Mouse (Mus musculus) megakaryocyte, adult 5-6 weeks (primary cell): ENCODE data around the gene Clpp. TPM values are rescaled to one million over a fixed set of nuclear protein-coding genes. Genes with fewer than 3 reads are reported as not detected.

ENCODE experiments used
- ATAC-seq: 2 replicates; pipeline ENCODE4 v1.8.0; 2016; ENCODE audit warnings: mild to moderate bottlenecking, inconsistent platforms; ENCODE audit not compliant: poor library complexity, severe bottlenecking
- total RNA-seq, 2 experiments: library from RNA; stranded (forward) in 1 of 2; stranded (reverse) in 1 of 2; fragments of 153-499, 151-499 nt in 1 of 2; fragments of 221-1000, 200-1000 nt in 1 of 2; gene quantifications; 2 replicates each; pipeline versions ENCODE4 v1.2.3 to v1.2.4; 2015 to 2017

The Clpp gene
- total RNA-seq, 2 experiments from 2014 or later, result 19.1 to 27.3 TPM

DNA sequence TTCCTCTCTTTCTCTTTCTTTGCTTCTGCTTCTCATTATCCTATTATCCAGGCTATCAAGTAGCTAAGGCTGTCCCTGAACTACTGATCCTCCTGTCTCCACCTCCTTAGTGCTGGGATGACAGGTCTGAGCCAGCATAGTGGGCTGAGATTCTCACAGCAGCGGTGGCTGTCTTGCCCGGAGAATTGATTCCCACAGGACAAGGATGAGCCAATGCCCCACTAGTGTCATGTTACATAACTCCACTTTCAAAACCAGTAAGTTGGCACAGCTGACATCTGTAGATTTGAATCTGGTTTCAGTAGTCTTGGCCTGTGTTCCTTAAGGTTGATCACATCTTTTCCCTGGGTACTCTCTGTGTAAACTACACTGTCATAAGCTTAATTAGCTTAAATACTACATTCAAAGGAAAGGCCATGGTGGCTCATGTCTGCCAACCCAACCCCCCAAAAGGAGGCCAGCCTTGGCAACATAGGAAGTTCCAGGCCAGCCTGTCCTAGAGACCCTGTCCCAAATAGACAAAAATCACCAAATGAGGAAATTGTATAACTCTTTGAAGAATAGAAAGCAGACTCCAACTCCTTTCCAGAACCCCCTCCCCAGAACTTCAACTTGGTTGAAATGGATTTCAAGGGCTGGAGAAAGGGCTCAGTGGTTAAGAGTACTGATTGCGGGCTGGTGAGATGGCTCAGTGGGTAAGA is 3.9 kb upstream of the Clpp start:
- no peak for ATAC-seq

- no peak for ATAC-seq
These were observed 1.7 kb upstream of the Clpp start for GRCm38 (mm10) chr17:56988441-56988840.

DNA sequence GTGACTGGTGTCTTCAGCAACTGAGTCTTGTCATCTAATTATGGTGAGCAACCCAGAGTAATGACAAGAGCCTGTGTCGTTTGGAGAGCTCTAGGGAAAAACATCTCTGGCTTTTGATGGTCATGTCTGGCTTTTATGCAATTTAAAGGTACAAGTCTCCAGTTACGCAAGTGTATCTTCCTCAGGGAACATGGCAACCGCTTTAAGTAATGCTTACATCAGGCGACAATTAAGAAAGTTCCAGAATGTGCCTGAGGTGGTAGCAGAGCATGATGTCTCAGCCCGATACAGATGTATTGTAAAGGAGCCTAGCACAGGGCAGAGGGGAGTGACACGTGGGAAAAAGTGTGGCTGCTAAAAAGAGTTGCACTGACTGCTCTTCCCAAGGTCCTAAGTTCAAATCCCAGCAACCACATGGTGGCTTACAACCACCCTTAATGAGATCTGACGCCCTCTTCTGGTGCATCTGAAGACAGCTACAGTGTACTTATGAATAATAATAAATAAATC is 1.1 kb upstream of the Clpp start:
- ATAC-seq, result no peak

DNA sequence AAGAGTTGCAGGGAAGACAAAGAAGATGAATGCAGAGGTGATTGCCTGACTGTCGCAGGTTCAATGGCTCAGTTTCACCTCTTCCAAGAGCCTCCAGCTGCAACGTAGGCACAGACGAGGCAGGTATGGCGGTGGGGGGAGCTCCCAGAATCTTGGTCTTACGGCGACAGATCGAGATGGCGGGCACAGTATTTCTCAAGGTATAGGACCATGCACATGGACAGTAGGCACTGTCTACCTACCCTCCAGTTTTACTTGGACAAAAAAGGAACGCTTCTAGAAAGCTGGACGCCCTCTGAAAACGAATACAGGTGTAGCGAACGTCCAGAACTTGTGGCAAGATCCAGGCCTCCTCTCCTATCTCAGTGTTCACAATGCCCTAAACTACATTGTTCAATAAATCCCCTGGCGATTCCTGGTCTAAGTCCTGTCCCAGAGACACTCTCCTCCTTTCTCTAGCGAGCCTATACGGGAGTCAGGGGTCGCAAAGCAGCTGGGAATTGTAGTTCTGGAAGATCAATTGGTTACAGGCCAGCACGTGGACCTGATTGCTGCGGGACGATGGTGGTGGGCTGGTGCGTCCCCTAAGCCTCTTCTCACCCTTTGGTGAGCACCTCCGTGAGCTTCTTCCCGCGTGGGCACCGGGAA is 514 bp upstream of the Clpp start:
- peak; percentile 78 for ATAC-seq

GRCm38 (mm10) chr17:56990966-56991365 is 861 bp downstream of the Clpp start:
- ATAC-seq, result no peak

- no peak for ATAC-seq
These were observed 4.9 kb downstream of the Clpp start for GRCm38 (mm10) chr17:56995046-56995445.

DNA sequence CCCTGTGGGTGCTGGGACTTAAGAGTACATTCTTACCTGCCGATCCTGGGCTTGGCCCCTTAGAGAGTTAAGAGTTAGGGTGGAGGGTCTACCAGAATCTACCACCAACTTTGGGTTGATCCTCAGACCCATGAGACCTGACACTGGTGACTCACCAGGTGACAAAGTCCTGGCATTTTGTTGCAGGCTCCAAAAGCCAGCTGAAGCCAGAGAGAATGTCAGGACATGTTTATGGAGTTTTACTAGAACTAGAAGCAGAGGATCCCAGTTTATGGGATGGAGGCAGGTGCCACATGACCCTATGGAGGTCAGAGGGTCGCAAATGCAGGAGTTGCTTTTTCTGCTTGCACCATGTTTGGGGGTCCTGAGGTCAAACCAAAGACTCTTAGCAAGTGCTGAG is 6.4 kb downstream of the Clpp start:
- no peak for ATAC-seq

DNA sequence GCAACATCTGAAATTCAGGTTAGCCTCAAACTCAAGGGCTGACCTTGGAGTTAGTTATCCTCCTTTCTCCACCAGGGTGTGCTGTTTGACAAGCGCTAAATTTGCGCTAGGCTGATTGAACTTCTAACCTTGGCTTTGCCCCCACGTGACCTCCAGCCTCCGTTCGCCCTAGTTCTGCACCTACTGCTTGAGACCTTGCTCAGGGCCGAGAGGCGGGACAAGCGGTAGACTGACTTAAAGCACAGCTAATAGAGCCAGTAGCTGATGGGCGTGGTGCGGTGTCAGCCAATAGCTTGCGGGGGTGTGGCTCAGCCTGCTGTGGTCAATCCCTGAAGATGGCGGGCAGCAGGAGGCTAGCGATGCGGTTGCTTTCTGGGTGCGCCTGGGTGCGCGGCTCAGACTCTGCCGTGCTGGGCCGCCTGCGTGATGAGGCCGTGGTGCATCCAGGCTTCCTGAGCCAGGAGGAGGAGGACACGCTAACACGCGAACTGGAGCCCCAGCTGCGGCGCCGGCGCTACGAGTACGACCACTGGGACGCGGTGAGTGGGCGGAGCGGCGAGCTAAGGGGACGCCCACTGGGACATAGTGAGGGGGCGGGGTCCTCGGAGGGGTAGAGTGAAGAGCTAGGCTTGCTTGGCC is 7.0 kb downstream of the Clpp start, which contains the start of gene Alkbh7:
Gene Alkbh7 (plus strand): TSS at position 311 of the 639 bp plus-strand sequence.
- ATAC-seq, result peak; percentile 98

DNA sequence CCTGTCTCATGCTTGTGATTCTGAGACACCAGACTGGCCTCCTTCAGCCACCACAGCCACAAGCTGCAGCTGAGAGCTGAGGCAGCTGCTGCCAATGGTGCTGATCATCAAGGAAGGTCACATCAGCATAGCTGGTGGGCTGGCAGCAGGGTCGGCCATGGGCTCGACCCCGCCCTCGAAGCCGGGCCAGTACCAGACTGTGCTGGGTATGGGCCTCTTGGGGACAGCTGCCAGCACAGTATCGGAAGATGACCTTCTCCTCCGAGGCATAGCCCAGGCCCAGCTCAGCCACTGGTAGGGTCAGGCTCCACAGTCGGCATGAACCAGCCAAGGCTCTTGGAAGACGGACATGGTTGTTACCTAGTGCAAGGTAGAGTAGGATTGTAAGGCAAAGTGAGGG is 9.3 kb downstream of the Clpp start:
- ATAC-seq, result no peak

DNA sequence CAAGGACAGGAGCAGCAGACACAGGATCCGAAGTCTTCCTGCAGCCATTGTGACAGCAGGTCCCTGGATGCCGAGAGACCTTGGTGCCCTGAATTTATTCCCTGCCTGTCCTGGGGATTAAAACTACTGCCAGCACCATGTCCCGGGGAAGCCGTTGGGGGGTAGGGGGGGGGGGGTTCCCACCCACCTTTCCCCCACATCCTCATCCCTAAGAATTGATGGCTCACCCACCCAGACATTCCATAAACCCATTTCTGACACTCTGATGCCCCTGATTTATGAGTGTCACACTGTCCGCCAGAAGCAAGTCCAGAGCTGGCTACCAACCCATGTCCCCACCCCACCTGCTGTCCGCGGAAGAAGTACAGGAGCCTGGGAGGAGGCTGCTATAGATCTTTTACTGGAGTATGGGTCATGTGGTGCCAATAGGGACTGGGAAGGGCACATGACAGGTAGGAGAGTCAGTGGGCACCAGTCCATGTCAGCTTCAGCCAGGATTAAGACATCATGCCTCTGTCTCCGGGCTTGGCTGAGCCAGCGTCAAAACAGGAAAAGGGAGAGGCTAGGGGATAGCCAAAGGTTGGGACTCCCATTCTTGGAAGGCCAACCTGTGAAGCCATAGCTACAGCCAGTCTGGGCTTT is 10.0 kb downstream of the Clpp start, which contains the start of gene Pspn:
Gene Pspn (minus strand): TSS at position 51 of the 642 bp plus-strand sequence.
- ATAC-seq, result no peak

GRCm38 (mm10) chr17:57001228-57001627 is 11.1 kb downstream of the Clpp start:
- no peak for ATAC-seq

DNA sequence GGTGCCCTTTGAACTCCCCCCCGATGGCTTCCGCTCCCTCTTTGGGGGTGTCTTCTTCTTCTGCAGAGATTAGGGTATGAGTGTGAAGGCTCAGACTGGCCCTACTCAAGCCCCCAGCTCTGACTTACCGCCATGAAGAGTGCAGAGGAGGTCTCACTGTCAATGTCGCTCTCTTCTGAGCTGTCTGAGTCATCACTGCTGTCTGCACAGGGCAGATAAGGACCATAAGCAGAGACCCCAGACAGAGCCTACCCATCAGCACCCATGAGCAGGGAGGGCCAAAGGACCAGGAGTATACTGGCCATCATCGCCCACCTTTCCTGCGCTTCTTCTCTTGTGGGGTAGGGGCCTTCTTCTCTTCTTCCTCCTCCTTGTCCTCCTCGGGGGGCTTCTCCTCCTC is 13.9 kb downstream of the Clpp start:
- no peak for ATAC-seq

GRCm38 (mm10) chr17:57007137-57007905 is 17.2 kb downstream of the Clpp start:
- no peak for ATAC-seq

DNA sequence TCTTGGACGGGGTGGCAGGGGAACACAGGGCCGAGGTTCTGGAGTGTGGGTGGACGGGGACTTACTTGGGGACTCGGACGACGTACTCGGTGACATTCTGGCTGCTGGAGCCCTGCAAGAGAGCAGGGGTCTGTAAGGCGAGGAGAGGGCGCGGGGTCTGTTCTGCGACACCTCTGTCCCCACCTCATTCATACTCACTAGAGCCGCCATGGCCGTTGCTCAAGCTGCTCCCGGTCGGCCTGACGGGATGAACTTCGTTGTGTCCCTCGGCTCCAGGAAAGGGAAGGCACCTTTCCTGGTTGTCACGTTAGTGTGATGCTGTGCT is 20.8 kb downstream of the Clpp start:
- ATAC-seq, result peak; percentile 61

- ATAC-seq, result peak; percentile 86
These were observed 21.4 kb downstream of the Clpp start, which contains the start of the genes Gtf2f1 and Gm17949 for GRCm38 (mm10) chr17:57011236-57012141. Gene Gtf2f1 (minus strand): TSS chr17:57011288. Gene Gm17949 (plus strand): TSS chr17:57011469.

- ATAC-seq, result no peak
These were observed 22.2 kb downstream of the Clpp start for GRCm38 (mm10) chr17:57012245-57012795.

- ATAC-seq, result no peak
These were observed 29.6 kb downstream of the Clpp start for GRCm38 (mm10) chr17:57019693-57020092.

- ATAC-seq, result no peak
These were observed 30.9 kb downstream of the Clpp start for GRCm38 (mm10) chr17:57020960-57021359.

DNA sequence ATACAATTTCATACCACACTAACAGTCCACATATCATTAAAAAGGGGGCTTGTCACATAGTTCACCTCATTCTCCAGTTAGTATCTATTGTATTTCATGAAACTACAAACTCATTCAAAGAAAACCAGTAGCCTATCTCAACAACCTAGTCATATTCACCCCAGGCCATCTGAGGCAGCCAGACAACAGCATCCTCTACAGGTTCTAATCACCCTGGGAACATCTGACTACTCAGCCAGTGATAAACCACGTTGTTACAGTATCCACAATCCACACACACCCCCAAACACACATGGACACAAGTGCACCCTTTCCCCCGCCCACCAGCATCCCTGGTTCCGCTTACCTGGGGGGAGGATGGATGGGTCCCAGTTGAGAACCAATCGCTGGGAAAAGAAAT is 37.4 kb downstream of the Clpp start:
- no peak for ATAC-seq
